Mouse (Mus musculus) embryonic facial prominence, embryonic 12.5 days (tissue): Measurements from ENCODE around the gene Scfd2. TPM values are rescaled to one million over a fixed set of nuclear protein-coding genes. Genes with fewer than 3 reads are reported as not detected.

Source experiments
- ATAC-seq: fragments of 200-750 bp; cut with Nextera tagmentation; 2 replicates; pipeline ENCODE4 v1.8.0; 2017; ENCODE audit not compliant: insufficient number of reproducible peaks, insufficient read depth, low FRiP score, low TSS enrichment
- H3K27ac ChIP-seq: fragments of 300-500 bp; sonication (generic); 2 replicates; pipeline ENCODE4 v1.5.1; 2016; ENCODE audit warnings: mild to moderate bottlenecking
- H3K27me3 ChIP-seq: fragments of 300-500 bp; sonication (generic); 2 replicates; pipeline ENCODE4 v1.6.1; 2016; ENCODE audit warnings: mild to moderate bottlenecking, moderate library complexity
- H3K36me3 ChIP-seq: fragments of 300-500 bp; sonication (generic); 2 replicates; pipeline ENCODE4 v1.6.1; 2016; ENCODE audit warnings: mild to moderate bottlenecking
- H3K4me1 ChIP-seq: fragments of 300-500 bp; sonication (generic); 2 replicates; pipeline ENCODE4 v1.6.1; 2016
- H3K4me2 ChIP-seq: fragments of 300-500 bp; sonication (generic); replicated peaks from 2 replicates; pipeline ENCODE4 v1.6.1; 2016; ENCODE audit warnings: mild to moderate bottlenecking, moderate library complexity
- H3K4me3 ChIP-seq: fragments of 300-500 bp; sonication (generic); 2 replicates; pipeline ENCODE4 v1.5.1; 2016; ENCODE audit warnings: mild to moderate bottlenecking
- H3K9ac ChIP-seq: fragments of 300-500 bp; sonication (generic); 2 replicates; pipeline ENCODE4 v1.6.1; 2016; ENCODE audit warnings: mild to moderate bottlenecking, moderate library complexity
- H3K9me3 ChIP-seq: fragments of 300-500 bp; sonication (generic); 2 replicates; pipeline ENCODE4 v1.6.1; 2016; ENCODE audit warnings: mild to moderate bottlenecking, moderate library complexity
- WGBS: fragments of 180-500 bp; shearing (Covaris S2); methylation state at CpG from one replicate; pipeline ENCODE4 v1.1.7; 2016; 5-methylcytosine and 5-hydroxymethylcytosine counted together
- polyA plus RNA-seq: library from polyadenylated mRNA; unstranded; fragments of >200 nt; fragmentation: Nextera tagmentation; extraction: Ambion mirVana; gene quantifications from 2 replicates; pipeline ENCODE4 v1.2.1, GENCODE M21; 2016

The Scfd2 gene
- polyA plus RNA-seq, 1 experiment from 2014 or later = 18.2 TPM

DNA sequence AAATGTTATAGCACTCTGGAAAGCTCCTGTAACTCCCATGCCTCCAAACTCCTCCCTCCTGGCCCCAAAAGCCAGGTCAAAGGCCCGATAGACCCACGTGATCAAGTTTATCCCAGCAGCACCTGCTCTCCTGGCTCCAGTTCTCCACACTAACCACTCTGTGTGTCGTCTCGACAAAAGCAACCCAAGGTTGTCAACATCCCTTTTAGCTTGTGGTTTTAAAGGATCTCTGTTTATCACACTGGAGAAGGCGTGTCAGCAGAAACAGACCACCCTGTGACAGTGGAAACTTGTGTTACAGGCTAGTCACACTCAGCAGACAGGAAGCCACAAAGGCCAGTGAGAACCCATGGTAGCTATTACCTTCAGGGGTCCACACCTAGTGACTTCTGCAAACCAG, 127.5 kb downstream of the Scfd2 start:
- WGBS = 56% methylated on average over 5 of the region's 5 CpGs
- Histone ChIP-seq H3K9ac (no peak overlapping the region), H3K27me3 (no peaks in the 10 kb centered on the region), H3K9me3 (no peaks in the 10 kb centered on the region), H3K4me1 (peaks cover 9% of the 10 kb centered on the region; the same call in 1 of the 2 replicates), H3K27ac (no peak overlapping the region), H3K36me3 (no peaks in the 10 kb centered on the region), H3K4me2 (no peak overlapping the region), H3K4me3 (no peak overlapping the region)
- no peak for ATAC-seq

DNA sequence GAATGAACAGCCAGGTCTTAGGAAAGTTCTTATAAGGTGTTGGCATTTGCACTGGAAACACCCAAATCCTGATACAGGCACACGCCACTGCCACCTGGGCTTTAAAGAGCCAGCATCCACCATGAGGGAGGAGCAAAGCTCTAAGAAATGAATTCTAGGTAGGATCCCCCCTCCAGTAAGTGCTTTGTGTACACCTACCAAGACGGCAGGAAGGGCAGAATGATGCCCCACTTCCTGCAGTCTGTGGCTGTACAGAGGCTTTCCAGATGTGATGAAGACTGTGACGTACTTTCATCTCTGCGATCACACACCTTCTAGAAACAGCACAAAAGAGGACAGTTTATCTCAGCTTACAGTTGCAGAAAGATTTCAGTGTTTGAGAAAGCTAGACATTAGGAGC, 128.9 kb downstream of the Scfd2 start:
- peaks cover 9% of the 10 kb centered on the region; the same call in 1 of the 2 replicates for H3K4me1 ChIP-seq
- peak overlapping the region; percentile 37 for H3K27ac ChIP-seq
- H3K27me3 ChIP-seq = no peaks in the 10 kb centered on the region
- H3K4me3 ChIP-seq = no peak overlapping the region
- H3K9ac ChIP-seq = no peak overlapping the region
- no peaks in the 10 kb centered on the region for H3K36me3 ChIP-seq
- ATAC-seq = no peak
- 48% methylated on average over 4 of the region's 4 CpGs for WGBS
- no peaks in the 10 kb centered on the region for H3K9me3 ChIP-seq
- H3K4me2 ChIP-seq = no peak overlapping the region

DNA sequence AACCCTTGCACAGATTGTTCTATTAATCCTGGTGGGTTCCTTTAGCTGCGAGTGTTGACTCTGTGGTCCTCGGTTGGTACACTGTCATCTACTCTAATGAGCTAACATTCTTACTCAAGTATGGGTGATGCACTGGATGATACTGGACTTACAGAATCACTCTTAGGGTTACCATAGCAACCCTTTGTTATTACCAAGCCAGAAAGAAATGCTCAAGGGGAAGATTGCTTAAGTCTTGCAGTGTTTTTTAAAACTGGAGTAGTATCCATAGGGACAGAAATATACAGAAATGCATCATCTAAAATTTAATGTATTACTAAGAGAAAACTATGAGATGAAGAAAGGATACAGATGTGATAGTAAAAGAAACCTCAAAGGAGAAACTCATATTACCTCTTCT, 139.8 kb downstream of the Scfd2 start:
- no peak overlapping the region for H3K9ac ChIP-seq
- H3K9me3 ChIP-seq = no peaks in the 10 kb centered on the region
- peaks cover 43% of the 10 kb centered on the region for H3K4me1 ChIP-seq
- H3K4me2 ChIP-seq = no peak overlapping the region
- H3K4me3 ChIP-seq = no peak overlapping the region
- H3K36me3 ChIP-seq = no peaks in the 10 kb centered on the region
- 48% methylated on average over 2 of the region's 2 CpGs for WGBS
- no peaks in the 10 kb centered on the region for H3K27me3 ChIP-seq
- H3K27ac ChIP-seq = peak overlapping the region; percentile 78
- ATAC-seq = no peak

GRCm38 (mm10) chr5:74391346-74391745, 140.2 kb downstream of the Scfd2 start:
- Histone ChIP-seq H3K4me2 (no peak overlapping the region), H3K9me3 (no peaks in the 10 kb centered on the region), H3K27me3 (no peaks in the 10 kb centered on the region), H3K4me1 (peaks cover 43% of the 10 kb centered on the region), H3K27ac (peak overlapping the region; percentile 78), H3K9ac (no peak overlapping the region), H3K4me3 (no peak overlapping the region), H3K36me3 (no peaks in the 10 kb centered on the region)
- 35% methylated on average over 5 of the region's 5 CpGs for WGBS
- no peak for ATAC-seq

GRCm38 (mm10) chr5:74388849-74389248, 142.7 kb downstream of the Scfd2 start:
- Histone ChIP-seq H3K4me1 (peaks cover 42% of the 10 kb centered on the region), H3K9ac (no peak overlapping the region), H3K36me3 (no peaks in the 10 kb centered on the region), H3K4me2 (no peak overlapping the region), H3K27me3 (no peaks in the 10 kb centered on the region), H3K9me3 (no peaks in the 10 kb centered on the region), H3K27ac (peak overlapping the region; percentile 80), H3K4me3 (no peak overlapping the region)
- no peak for ATAC-seq
- 19% methylated on average over 2 of the region's 2 CpGs for WGBS

GRCm38 (mm10) chr5:74388101-74388500, 143.5 kb downstream of the Scfd2 start:
- WGBS = 31% methylated on average over 6 of the region's 6 CpGs
- Histone ChIP-seq H3K27me3 (no peaks in the 10 kb centered on the region), H3K4me2 (peak overlapping the region; percentile 6; the same call in 1 of the 2 replicates), H3K9me3 (no peaks in the 10 kb centered on the region), H3K27ac (peak overlapping the region; percentile 80), H3K4me1 (peaks cover 42% of the 10 kb centered on the region), H3K9ac (no peak overlapping the region), H3K4me3 (no peak overlapping the region), H3K36me3 (no peaks in the 10 kb centered on the region)
- 0 out of 2 replicates have a peak, but pooled peaks have one; percentile 44 for ATAC-seq

DNA sequence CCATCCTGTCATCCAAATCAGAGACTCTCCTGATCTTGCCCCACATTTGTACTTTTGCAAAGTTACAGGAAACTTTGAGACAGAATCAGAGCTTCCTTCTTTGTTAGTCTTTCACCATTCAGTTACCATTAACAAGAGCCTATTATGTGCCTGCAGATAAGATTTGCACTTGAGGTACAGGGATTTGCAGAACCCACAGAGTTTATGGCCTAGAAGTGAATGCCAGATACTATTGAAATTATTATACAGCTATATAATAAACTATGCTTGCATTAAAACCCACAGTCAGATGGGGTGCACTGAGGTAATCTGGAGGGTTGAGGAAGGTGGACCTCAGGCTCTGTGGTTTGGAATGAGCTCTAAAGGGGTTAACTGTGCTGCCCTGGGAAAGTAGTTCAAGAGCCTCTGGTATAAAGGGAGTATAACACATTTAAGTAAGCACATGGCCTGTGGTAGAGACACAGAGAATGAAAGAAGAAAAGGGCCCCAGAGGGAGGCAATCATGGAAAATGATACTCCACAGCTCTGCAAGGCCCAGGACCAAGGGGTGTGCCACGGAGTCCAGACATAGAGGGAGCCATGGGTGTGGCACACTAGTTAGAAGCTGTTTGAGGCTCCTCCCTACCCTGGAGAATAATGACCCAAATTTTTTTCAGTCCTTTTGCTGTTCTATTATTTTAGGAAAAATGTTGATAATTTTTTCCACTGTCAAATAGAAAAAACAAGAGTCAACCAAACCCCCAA, 144.2 kb downstream of the Scfd2 start:
- Histone ChIP-seq H3K9me3 (no peaks in the 10 kb centered on the region), H3K4me3 (no peak overlapping the region), H3K36me3 (no peaks in the 10 kb centered on the region), H3K4me2 (no peak overlapping the region), H3K27ac (peak overlapping the region; percentile 80), H3K4me1 (peaks cover 41% of the 10 kb centered on the region), H3K27me3 (no peaks in the 10 kb centered on the region), H3K9ac (no peak overlapping the region)
- ATAC-seq = peak; percentile 35; the same call in 1 of the 2 replicates
- 22% methylated on average over 1 of the region's 1 CpGs for WGBS

GRCm38 (mm10) chr5:74380045-74380444, 151.5 kb downstream of the Scfd2 start:
- WGBS = 42% methylated on average over 5 of the region's 5 CpGs

GRCm38 (mm10) chr5:74366710-74367101, 164.9 kb downstream of the Scfd2 start:
- Histone ChIP-seq H3K9ac (no peak overlapping the region), H3K36me3 (no peaks in the 10 kb centered on the region), H3K4me1 (peaks cover 15% of the 10 kb centered on the region; the same call in 1 of the 2 replicates), H3K4me2 (no peak overlapping the region), H3K9me3 (no peaks in the 10 kb centered on the region), H3K27ac (no peak overlapping the region), H3K27me3 (no peaks in the 10 kb centered on the region), H3K4me3 (no peak overlapping the region)
- 46% methylated on average over 9 of the region's 9 CpGs for WGBS
- no peak for ATAC-seq

More at GRCm38 (mm10) chr5:74380045-74380444, 151.5 kb downstream of the Scfd2 start:
- no peak overlapping the region for H3K4me3 ChIP-seq
- ATAC-seq = no peak
- H3K9ac ChIP-seq = no peak overlapping the region
- H3K27me3 ChIP-seq = no peaks in the 10 kb centered on the region
- H3K36me3 ChIP-seq = no peaks in the 10 kb centered on the region
- no peak overlapping the region for H3K27ac ChIP-seq
- H3K9me3 ChIP-seq = no peaks in the 10 kb centered on the region
- peaks cover 4% of the 10 kb centered on the region; the same call in 1 of the 2 replicates for H3K4me1 ChIP-seq
- no peak overlapping the region for H3K4me2 ChIP-seq

DNA sequence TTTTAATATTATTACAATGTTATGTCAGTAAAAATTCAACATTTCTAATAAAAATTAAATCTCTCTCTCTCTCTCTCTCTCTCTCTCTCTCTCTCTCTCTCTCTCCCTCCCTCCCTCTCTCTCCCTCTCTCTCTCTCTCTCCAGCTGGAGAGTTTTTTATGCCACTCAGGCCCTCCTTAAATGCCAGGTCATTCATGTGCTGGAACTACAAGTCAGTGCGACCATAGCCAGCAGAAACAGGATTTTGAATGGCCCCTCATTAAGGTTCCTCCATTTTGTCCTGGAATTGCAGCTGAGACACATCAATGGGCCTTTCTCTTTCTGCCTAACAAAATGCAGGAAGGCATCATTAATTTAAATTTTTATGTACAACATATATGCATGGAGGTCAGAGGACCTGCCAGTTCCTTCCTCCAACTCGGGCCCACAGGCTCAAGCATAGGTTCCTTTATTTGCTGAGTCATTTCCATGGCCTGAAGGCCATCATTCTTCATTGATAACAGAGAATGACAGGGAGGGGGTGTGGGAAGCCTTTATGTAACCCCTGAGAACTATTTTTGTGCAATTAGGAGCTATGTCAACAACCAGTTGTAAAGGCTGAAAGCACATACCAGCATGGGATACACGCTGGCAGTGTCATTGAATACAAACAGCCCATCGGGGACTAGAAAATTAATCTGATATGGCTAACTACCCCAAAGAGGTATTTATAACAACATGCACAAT, 165.4 kb downstream of the Scfd2 start:
- H3K4me3 ChIP-seq = no peak overlapping the region
- ATAC-seq = no peak
- no peaks in the 10 kb centered on the region for H3K36me3 ChIP-seq
- H3K9me3 ChIP-seq = no peaks in the 10 kb centered on the region
- 29% methylated on average over 4 of the region's 4 CpGs for WGBS
- peaks cover 15% of the 10 kb centered on the region; the same call in 1 of the 2 replicates for H3K4me1 ChIP-seq
- no peaks in the 10 kb centered on the region for H3K27me3 ChIP-seq
- H3K4me2 ChIP-seq = no peak overlapping the region
- no peak overlapping the region for H3K27ac ChIP-seq
- H3K9ac ChIP-seq = no peak overlapping the region

DNA sequence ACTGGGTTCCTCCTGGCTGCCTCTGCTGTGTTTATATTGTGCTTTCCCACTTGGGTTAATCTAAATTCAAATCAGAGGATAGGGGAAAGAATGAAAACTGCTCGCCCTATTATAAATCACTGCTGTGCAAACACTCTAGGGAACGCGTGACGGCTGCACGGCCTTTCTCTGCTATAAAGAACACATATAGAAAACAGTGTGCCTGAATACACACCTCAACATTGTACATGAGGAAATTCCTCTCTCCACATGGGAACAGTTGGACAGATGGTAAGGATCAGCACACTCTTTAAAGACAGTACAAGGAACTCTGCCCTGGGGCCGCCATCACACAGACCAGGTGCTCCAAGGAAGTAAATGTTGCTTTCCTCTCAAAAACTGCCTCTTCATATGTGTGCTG, 166.2 kb downstream of the Scfd2 start:
- no peaks in the 10 kb centered on the region for H3K36me3 ChIP-seq
- no peak overlapping the region for H3K4me2 ChIP-seq
- 45% methylated on average over 6 of the region's 6 CpGs for WGBS
- no peaks in the 10 kb centered on the region for H3K27me3 ChIP-seq
- H3K27ac ChIP-seq = no peak overlapping the region
- H3K9ac ChIP-seq = no peak overlapping the region
- no peak overlapping the region for H3K4me3 ChIP-seq
- no peaks in the 10 kb centered on the region for H3K9me3 ChIP-seq
- peaks cover 15% of the 10 kb centered on the region; the same call in 1 of the 2 replicates for H3K4me1 ChIP-seq
- ATAC-seq = no peak

DNA sequence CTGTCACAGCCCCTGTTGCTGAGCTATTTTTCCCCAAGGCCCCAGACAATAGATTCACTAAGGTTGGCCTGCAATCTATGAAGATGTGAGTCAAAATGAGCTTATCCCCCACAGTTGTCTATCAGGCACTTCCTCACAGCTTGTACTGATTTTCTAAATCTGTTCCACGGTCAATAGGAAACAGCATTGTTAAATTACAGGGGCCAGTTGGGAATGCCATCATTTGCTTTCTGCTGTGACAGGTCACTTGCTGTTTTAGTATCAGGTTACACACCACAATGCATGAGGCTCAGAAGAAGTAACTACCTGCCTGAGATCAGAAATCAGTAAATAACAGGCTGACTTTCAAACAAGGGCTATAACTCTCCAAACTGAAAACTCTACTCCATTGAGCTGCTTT, 168.3 kb downstream of the Scfd2 start:
- ATAC-seq = no peak
- Histone ChIP-seq H3K4me2 (no peak overlapping the region), H3K4me1 (peaks cover 15% of the 10 kb centered on the region; the same call in 1 of the 2 replicates), H3K4me3 (no peak overlapping the region), H3K9me3 (no peaks in the 10 kb centered on the region), H3K27ac (no peak overlapping the region), H3K36me3 (no peaks in the 10 kb centered on the region), H3K27me3 (no peaks in the 10 kb centered on the region), H3K9ac (no peak overlapping the region)
- WGBS = 5% methylated on average over 1 of the region's 1 CpGs
